ENCODE assay signal across 8 mouse cellular contexts in genomic region chr4:59331633-59332032, GRCm38 (mm10).
A peak's percentile ranks its signal among the peaks of the same experiment; 100 is the strongest.
DNase-seq lines count a peak whose midpoint lies in the region; ATAC-seq lines count a peak whose summit lies in the region.

No protein-coding gene starts in this region.

- H3K27ac ChIP-seq in midbrain, embryonic 16.5 days (ENCODE audit: low read length), result no peak overlapping the region
- no peak overlapping the region for H3K27ac ChIP-seq in midbrain, embryonic 14.5 days (replicated peaks; ENCODE audit: low read depth, low read length)
- H3K27ac ChIP-seq in embryonic facial prominence, embryonic 10.5 days (replicated peaks), result peak overlapping the region; percentile 51
- peak overlapping the region; percentile 71 for H3K27ac ChIP-seq in heart, embryonic 16.5 days (ENCODE audit: low read length)
- peak overlapping the region; percentile 78 for H3K27ac ChIP-seq in stomach, embryonic 14.5 days (ENCODE audit: low read length)
- H3K27ac ChIP-seq in hindbrain, embryonic 14.5 days, result no peak overlapping the region

- 66% methylated on average over 9 of the region's 9 CpGs for WGBS in midbrain, embryonic 16.5 days
- WGBS in midbrain, embryonic 14.5 days, result 73% methylated on average over 9 of the region's 9 CpGs
- WGBS in embryonic facial prominence, embryonic 10.5 days, result 54% methylated on average over 9 of the region's 9 CpGs
- 48% methylated on average over 9 of the region's 9 CpGs for WGBS in heart, embryonic 16.5 days
- 42% methylated on average over 9 of the region's 9 CpGs for WGBS in stomach, embryonic 14.5 days
- 80% methylated on average over 9 of the region's 9 CpGs for WGBS in hindbrain, embryonic 14.5 days

- peaks cover 4% of the 10 kb centered on the region for H3K4me1 ChIP-seq in midbrain, embryonic 16.5 days (ENCODE audit: control insufficient read depth, insufficient read depth, low read length)
- H3K4me1 ChIP-seq in midbrain, embryonic 14.5 days (ENCODE audit: control insufficient read depth, insufficient read depth, low read length), result no peaks in the 10 kb centered on the region
- H3K4me1 ChIP-seq in embryonic facial prominence, embryonic 10.5 days, result peaks cover 13% of the 10 kb centered on the region
- H3K4me1 ChIP-seq in heart, embryonic 16.5 days (ENCODE audit: control insufficient read depth, insufficient read depth, low read length), result peaks cover 30% of the 10 kb centered on the region
- peaks cover 15% of the 10 kb centered on the region; the same call in 1 of the 2 replicates for H3K4me1 ChIP-seq in stomach, embryonic 14.5 days (ENCODE audit: control insufficient read depth, insufficient read depth, low read length)
- H3K4me1 ChIP-seq in hindbrain, embryonic 14.5 days (replicated peaks; ENCODE audit: control insufficient read depth, insufficient read depth, low read length), result no peaks in the 10 kb centered on the region

- no peak overlapping the region for H3K9ac ChIP-seq in midbrain, embryonic 16.5 days (ENCODE audit: low read depth, low read length)
- no peak overlapping the region for H3K9ac ChIP-seq in midbrain, embryonic 14.5 days (replicated peaks; ENCODE audit: low read length)
- H3K9ac ChIP-seq in heart, embryonic 16.5 days (ENCODE audit: low read length), result peak overlapping the region; percentile 45
- no peak overlapping the region for H3K9ac ChIP-seq in stomach, embryonic 14.5 days (replicated peaks; ENCODE audit: low read depth, low read length)
- no peak overlapping the region for H3K9ac ChIP-seq in hindbrain, embryonic 14.5 days

- H3K27me3 ChIP-seq in midbrain, embryonic 16.5 days (ENCODE audit: control insufficient read depth, insufficient read depth, low read depth, low read length), result no peaks in the 10 kb centered on the region
- no peaks in the 10 kb centered on the region for H3K27me3 ChIP-seq in midbrain, embryonic 14.5 days (ENCODE audit: control insufficient read depth, insufficient read depth, low read length)
- no peaks in the 10 kb centered on the region for H3K27me3 ChIP-seq in embryonic facial prominence, embryonic 10.5 days (replicated peaks; ENCODE audit: low read depth, poor library complexity, severe bottlenecking)
- no peaks in the 10 kb centered on the region for H3K27me3 ChIP-seq in heart, embryonic 16.5 days (ENCODE audit: control insufficient read depth, insufficient read depth, low read length)
- H3K27me3 ChIP-seq in stomach, embryonic 14.5 days (ENCODE audit: control insufficient read depth, insufficient read depth, low read length), result no peaks in the 10 kb centered on the region
- no peaks in the 10 kb centered on the region for H3K27me3 ChIP-seq in hindbrain, embryonic 14.5 days (ENCODE audit: control insufficient read depth, insufficient read depth, low read length)

- H3K36me3 ChIP-seq in midbrain, embryonic 16.5 days (ENCODE audit: control insufficient read depth, insufficient read depth, low read length), result no peaks in the 10 kb centered on the region
- H3K36me3 ChIP-seq in midbrain, embryonic 14.5 days (ENCODE audit: control insufficient read depth, insufficient read depth, low read length), result no peaks in the 10 kb centered on the region
- no peaks in the 10 kb centered on the region for H3K36me3 ChIP-seq in embryonic facial prominence, embryonic 10.5 days (replicated peaks)
- no peaks in the 10 kb centered on the region for H3K36me3 ChIP-seq in heart, embryonic 16.5 days (ENCODE audit: control insufficient read depth, insufficient read depth)
- no peaks in the 10 kb centered on the region for H3K36me3 ChIP-seq in stomach, embryonic 14.5 days (ENCODE audit: control insufficient read depth, insufficient read depth, low read length)
- H3K36me3 ChIP-seq in hindbrain, embryonic 14.5 days (replicated peaks; ENCODE audit: control insufficient read depth, insufficient read depth), result no peaks in the 10 kb centered on the region

- no peak overlapping the region for H3K4me3 ChIP-seq in midbrain, embryonic 16.5 days (ENCODE audit: low read depth, low read length)
- no peak overlapping the region for H3K4me3 ChIP-seq in midbrain, embryonic 14.5 days (replicated peaks; ENCODE audit: low read depth, low read length)
- no peak overlapping the region for H3K4me3 ChIP-seq in embryonic facial prominence, embryonic 10.5 days
- no peak overlapping the region for H3K4me3 ChIP-seq in heart, embryonic 16.5 days (ENCODE audit: low read length)
- no peak overlapping the region for H3K4me3 ChIP-seq in stomach, embryonic 14.5 days (ENCODE audit: low read depth, low read length)
- H3K4me3 ChIP-seq in hindbrain, embryonic 14.5 days (replicated peaks; ENCODE audit: low read length), result no peak overlapping the region

- no peak overlapping the region for H3K4me2 ChIP-seq in midbrain, embryonic 16.5 days (ENCODE audit: low read length)
- H3K4me2 ChIP-seq in midbrain, embryonic 14.5 days (ENCODE audit: low read length), result no peak overlapping the region
- peak overlapping the region; percentile 8; the same call in 1 of the 2 replicates for H3K4me2 ChIP-seq in heart, embryonic 16.5 days (ENCODE audit: low read depth, low read length)
- no peak overlapping the region for H3K4me2 ChIP-seq in stomach, embryonic 14.5 days (replicated peaks; ENCODE audit: low read depth, low read length)
- no peak overlapping the region for H3K4me2 ChIP-seq in hindbrain, embryonic 14.5 days (replicated peaks)

- peak; percentile 8; the same call in 1 of the 2 replicates for ATAC-seq in midbrain, embryonic 16.5 days
- no peak for ATAC-seq in midbrain, embryonic 14.5 days (ENCODE audit: low FRiP score, low TSS enrichment)
- no peak for ATAC-seq in heart, embryonic 16.5 days (replicated peaks; ENCODE audit: extremely low read depth, insufficient read depth, low FRiP score)
- peak; percentile 38 for ATAC-seq in stomach, embryonic 14.5 days (ENCODE audit: insufficient number of reproducible peaks, insufficient read depth, low FRiP score, low read depth)
- no peak for ATAC-seq in hindbrain, embryonic 14.5 days (ENCODE audit: low FRiP score)

- DNase-seq in midbrain, embryonic 14.5 days, result no peak
- peak; percentile 21 for DNase-seq in embryonic facial prominence, embryonic 10.5 days (ENCODE audit: low spot score)
- peak; percentile 32 to 59 for DNase-seq in layer of hippocampus, adult 18-20 months (ENCODE audit: low spot score in 2 of 2)
- DNase-seq in lung, postnatal 14 days, result peak; percentile 83
- no peak for DNase-seq in hindbrain, embryonic 14.5 days (ENCODE audit: low spot score)

- no peaks in the 10 kb centered on the region for H3K9me3 ChIP-seq in midbrain, embryonic 16.5 days (replicated peaks; ENCODE audit: control insufficient read depth, low read length, poor library complexity, severe bottlenecking)
- H3K9me3 ChIP-seq in midbrain, embryonic 14.5 days (ENCODE audit: control insufficient read depth, low read length), result no peaks in the 10 kb centered on the region
- H3K9me3 ChIP-seq in embryonic facial prominence, embryonic 10.5 days, result no peaks in the 10 kb centered on the region
- H3K9me3 ChIP-seq in heart, embryonic 16.5 days (replicated peaks; ENCODE audit: control insufficient read depth, low read length), result no peaks in the 10 kb centered on the region
- H3K9me3 ChIP-seq in stomach, embryonic 14.5 days (ENCODE audit: control insufficient read depth, low read depth, low read length), result no peaks in the 10 kb centered on the region
- no peaks in the 10 kb centered on the region for H3K9me3 ChIP-seq in hindbrain, embryonic 14.5 days (ENCODE audit: control insufficient read depth, low read length)

Comparison
In these comparisons a context has a peak if more than half of its experiments do, and no peak if none do; other contexts are left out.
1. ATAC-seq: peak in midbrain, embryonic 16.5 days (single experiment) and stomach, embryonic 14.5 days (single experiment); none in midbrain, embryonic 14.5 days (single experiment), heart, embryonic 16.5 days (single experiment) and hindbrain, embryonic 14.5 days (single experiment).
2. H3K27ac ChIP-seq: peak in embryonic facial prominence, embryonic 10.5 days (single experiment), heart, embryonic 16.5 days (single experiment) and stomach, embryonic 14.5 days (single experiment); none in midbrain, embryonic 16.5 days (single experiment), midbrain, embryonic 14.5 days (single experiment) and hindbrain, embryonic 14.5 days (single experiment).
3. DNase-seq: peak in embryonic facial prominence, embryonic 10.5 days (single experiment), layer of hippocampus, adult 18-20 months (2 of 2) and lung, postnatal 14 days (single experiment); none in midbrain, embryonic 14.5 days (single experiment) and hindbrain, embryonic 14.5 days (single experiment).